Mouse (Mus musculus) activated CD4-positive, CD25-positive, alpha-beta regulatory T cell, adult 4 months (primary cell): Measurements from ENCODE around the gene Trim11. TPM values are rescaled to one million over a fixed set of nuclear protein-coding genes. Genes with fewer than 3 reads are reported as not detected.

ENCODE experiments used
- ATAC-seq: one replicate; pipeline ENCODE4 v1.8.0; 2017
- polyA plus RNA-seq, 2 experiments: library from polyadenylated mRNA; unstranded; fragments of 100-300 nt; shearing (Covaris generic); gene quantifications; one replicate each; pipeline ENCODE4 v1.2.1; 2017

Trim11 gene
- polyA plus RNA-seq, 2 experiments from 2014 or later: 18.5 to 22.2 TPM

GRCm38 (mm10) chr11:58981541-58982447 is 3.9 kb downstream of the Trim11 start:
- ATAC-seq: no peak

GRCm38 (mm10) chr11:58982471-58983097 is 4.7 kb downstream of the Trim11 start:
- ATAC-seq: no peak

GRCm38 (mm10) chr11:58983691-58984341 is 5.9 kb downstream of the Trim11 start:
- ATAC-seq: no peak

GRCm38 (mm10) chr11:58984657-58985056 is 6.8 kb downstream of the Trim11 start:
- ATAC-seq: no peak

GRCm38 (mm10) chr11:58985299-58985917 is 7.5 kb downstream of the Trim11 start:
- ATAC-seq: no peak

GRCm38 (mm10) chr11:58989166-58989565 is 11.3 kb downstream of the Trim11 start:
- no peak for ATAC-seq

- no peak for ATAC-seq
These were observed 12.2 kb downstream of the Trim11 start for GRCm38 (mm10) chr11:58990141-58990540.

GRCm38 (mm10) chr11:58990794-58991193 is 12.9 kb downstream of the Trim11 start:
- no peak for ATAC-seq

GRCm38 (mm10) chr11:58991911-58992310 is 14.0 kb downstream of the Trim11 start:
- no peak for ATAC-seq

GRCm38 (mm10) chr11:58993091-58993670 is 15.3 kb downstream of the Trim11 start:
- ATAC-seq: no peak

- no peak for ATAC-seq
These were observed 16.5 kb downstream of the Trim11 start for GRCm38 (mm10) chr11:58994337-58994826.

GRCm38 (mm10) chr11:58995061-58995806 is 17.3 kb downstream of the Trim11 start:
- no peak for ATAC-seq

GRCm38 (mm10) chr11:58995807-58996370 is 18.0 kb downstream of the Trim11 start:
- ATAC-seq: peak; percentile 46

- no peak for ATAC-seq
These were observed 19.6 kb downstream of the Trim11 start for GRCm38 (mm10) chr11:58997541-58997940.

GRCm38 (mm10) chr11:58999158-58999557 is 21.3 kb downstream of the Trim11 start:
- no peak for ATAC-seq

- no peak for ATAC-seq
These were observed 21.9 kb downstream of the Trim11 start for GRCm38 (mm10) chr11:58999830-59000229.

GRCm38 (mm10) chr11:59000635-59001034 is 22.7 kb downstream of the Trim11 start:
- no peak for ATAC-seq

- no peak for ATAC-seq
These were observed 24.6 kb downstream of the Trim11 start for GRCm38 (mm10) chr11:59002327-59003079.

GRCm38 (mm10) chr11:59015052-59015451 is 37.2 kb downstream of the Trim11 start:
- no peak for ATAC-seq

- no peak for ATAC-seq
These were observed 48.5 kb downstream of the Trim11 start for GRCm38 (mm10) chr11:59026411-59026810.
